Mouse (Mus musculus): ENCODE results near the gene Bfsp2.
"Not testable (repeated sequence)": the region's sequence is repeated elsewhere in the genome, so short reads cannot be mapped to it uniquely, and the experiment has no call there.

The Bfsp2 gene

GRCm38 (mm10) chr9:103430431-103431220 lies 49.6 kb downstream of the Bfsp2 start:
- DNase-seq (ENCODE audit: low spot score in 2 of 2) = no peak

DNA sequence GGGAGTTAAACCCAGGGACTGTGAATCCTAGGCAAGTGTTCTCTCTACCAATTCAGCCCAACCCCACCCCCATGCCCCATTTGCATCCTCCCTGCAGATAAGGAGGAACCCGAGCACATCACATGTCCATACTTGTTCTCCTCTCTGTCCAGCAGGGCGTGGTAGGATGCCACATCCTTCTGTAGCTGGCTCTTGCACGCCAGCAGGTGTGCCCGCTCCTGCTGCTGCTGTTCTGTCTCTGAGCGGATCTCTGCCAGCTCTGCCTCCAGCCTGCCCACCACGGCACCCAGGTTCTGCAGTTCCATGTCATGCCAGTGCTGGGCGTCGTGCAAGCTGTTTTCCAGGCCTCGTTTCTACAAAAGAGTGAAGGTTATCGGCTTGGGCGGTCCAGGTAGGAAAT lies 53.8 kb downstream of the Bfsp2 start:
- no peak for DNase-seq (ENCODE audit: low spot score in 2 of 2)

DNA sequence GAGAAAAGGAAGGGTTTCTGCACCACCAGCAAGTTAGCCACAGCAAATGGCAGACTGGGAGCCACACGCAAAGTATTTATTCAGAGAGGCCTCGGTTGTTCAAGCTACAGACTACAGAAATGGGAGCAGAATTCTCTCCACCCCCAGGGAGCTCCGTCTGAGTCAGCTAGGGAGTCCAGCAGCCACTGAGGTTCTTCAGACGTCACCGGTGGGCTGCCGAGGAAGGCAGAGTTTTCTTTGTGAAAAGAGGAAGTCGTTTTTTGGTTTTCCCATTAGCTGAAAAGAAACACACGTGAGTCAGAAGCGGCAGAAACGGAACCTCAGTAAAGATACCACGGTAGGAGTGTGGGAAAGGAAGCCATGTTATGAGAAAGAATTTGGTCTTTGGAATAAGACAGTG lies 55.4 kb downstream of the Bfsp2 start:
- no peak for DNase-seq (ENCODE audit: low spot score in 2 of 2)

DNA sequence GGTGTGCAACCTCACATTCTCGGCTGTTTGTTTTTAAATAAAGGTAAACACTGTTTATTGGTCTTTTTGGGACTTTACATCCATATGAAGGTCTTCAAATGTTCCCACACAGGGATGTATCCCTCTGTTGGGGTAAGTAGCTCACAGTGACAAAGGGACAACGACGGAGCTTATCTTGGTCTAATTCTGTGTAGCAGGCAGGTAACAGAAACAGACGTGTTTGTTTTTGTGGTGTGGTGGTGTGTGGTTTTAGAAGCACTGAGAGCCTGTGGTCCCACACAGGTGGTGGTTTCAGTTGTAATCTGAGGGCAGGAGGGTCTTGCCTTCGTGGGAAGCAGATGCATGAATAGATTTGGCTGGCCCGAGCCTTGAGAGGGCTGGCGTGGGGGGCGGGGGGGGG lies 56.3 kb downstream of the Bfsp2 start:
- no peak for DNase-seq (ENCODE audit: low spot score in 2 of 2)

DNA sequence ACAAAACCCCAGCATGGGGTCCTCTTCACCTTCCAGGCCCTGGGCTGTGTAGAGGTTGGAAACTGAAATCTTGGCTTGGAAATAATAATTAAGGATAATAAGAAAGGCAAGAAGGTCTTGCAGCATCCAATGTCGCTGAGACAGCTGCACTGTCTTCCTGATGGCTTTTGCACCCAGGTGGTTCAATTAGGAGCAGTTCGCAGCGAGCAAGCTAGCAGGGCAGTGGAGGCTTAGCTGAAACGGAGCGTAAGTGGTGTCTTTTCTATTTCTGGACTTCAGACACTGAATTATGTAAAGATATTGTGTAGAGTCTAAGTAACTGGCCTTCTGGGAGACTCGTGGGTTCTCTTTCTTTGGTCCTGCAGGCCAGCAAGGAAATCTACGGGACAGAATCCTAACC lies 56.8 kb downstream of the Bfsp2 start:
- DNase-seq (ENCODE audit: low spot score in 2 of 2) = no peak

DNA sequence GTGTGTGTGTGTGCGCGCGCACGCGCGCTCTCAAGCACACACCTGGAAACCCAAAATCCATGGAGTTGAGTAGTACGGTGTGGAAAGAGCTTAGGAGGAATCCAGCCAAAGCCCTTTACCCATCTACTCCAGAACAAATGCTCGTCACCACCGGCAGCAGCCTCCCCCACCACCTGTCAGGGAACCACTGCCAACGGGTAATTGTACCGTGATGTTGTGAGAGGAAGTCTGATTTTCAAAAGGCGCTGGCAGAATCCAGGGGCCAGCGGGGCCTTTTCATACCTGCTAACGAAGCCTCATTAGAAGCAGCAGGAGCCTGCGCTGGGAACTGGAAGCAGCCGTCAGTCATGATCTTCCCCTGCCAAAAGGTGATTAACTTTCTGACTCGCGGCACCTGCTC lies 57.4 kb downstream of the Bfsp2 start:
- no peak for DNase-seq (ENCODE audit: low spot score in 2 of 2)

GRCm38 (mm10) chr9:103420844-103421243 lies 59.4 kb downstream of the Bfsp2 start:
- DNase-seq (ENCODE audit: low spot score in 2 of 2) = no peak

DNA sequence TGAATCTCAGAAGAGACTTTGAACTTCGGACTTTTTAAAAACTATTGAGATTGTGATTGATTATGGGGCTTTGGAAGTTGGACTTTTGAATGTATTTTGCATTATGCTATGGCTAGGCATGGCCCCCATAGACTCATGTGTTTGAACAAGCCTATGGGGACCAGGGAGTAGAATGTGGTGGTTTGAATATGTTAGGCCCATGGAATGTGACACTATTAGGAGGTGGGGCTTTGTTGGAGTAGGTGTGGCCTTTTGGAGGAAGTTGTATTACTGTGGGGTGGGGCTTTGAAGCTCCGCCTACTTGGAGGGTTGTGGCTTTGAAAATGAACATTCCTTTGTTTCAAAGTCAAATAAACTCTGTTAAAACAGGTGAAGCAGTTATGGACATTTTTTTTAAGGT lies 61.4 kb downstream of the Bfsp2 start:
- no peak for DNase-seq (ENCODE audit: low spot score in 2 of 2)

DNA sequence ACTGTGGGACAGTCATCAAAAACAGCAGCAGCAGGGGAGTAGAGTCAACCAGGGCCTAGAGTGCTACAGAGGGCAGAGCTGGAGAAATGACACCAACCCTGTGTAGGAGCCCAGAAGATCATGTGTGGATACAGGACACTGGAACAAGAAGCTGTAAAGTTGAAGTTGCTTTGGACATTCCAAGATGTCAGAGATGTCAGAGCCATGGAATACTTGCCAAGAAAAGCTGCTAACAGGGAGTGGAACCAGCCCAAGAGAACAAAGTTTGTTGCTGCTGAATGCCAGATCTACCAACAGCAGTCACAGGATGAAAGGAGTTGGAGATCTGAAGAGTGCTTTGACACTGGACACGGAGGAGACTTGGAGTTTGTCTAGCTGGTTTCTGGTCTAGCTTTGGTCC lies 62.0 kb downstream of the Bfsp2 start:
- DNase-seq (ENCODE audit: low spot score in 2 of 2) = not testable (repeated sequence)

DNA sequence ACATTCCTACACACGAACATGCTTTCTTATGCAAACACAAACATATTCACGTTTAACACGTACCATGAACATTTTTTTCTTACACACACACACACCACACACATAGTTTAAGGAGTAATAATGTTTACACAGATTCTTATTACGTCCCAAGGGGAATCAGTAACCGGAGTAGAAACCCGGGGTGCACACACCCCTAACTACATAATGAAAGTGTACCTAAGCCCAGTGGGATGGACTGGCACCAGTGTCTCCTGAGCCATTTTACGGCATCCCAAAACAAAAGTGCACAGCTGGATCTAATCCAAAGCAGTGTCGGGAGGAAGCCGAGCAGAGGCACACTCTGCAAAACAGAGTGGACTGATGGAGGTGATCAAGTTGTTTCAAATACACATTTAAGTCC lies 66.8 kb downstream of the Bfsp2 start:
- no peak for DNase-seq (ENCODE audit: low spot score in 2 of 2)

DNA sequence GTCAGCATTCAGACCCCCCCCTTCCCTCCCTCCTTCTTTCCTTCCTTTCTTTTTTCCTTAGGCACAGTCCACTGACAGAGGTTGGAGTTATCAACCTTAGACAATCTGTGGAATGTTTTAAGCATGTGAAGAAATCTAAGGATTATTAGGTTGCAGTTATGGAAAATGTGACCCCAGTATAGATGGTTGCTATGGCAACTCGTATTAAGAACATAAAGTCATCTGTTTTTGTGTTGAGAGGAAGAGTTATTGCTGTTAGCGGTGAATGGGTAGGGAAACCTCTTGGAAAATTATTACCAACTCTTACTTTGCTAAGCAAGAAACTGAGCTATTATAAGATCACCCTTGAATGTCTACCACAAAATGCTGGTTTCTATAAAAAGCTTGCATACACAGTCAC lies 71.1 kb downstream of the Bfsp2 start:
- no peak for DNase-seq (ENCODE audit: low spot score in 2 of 2)

DNA sequence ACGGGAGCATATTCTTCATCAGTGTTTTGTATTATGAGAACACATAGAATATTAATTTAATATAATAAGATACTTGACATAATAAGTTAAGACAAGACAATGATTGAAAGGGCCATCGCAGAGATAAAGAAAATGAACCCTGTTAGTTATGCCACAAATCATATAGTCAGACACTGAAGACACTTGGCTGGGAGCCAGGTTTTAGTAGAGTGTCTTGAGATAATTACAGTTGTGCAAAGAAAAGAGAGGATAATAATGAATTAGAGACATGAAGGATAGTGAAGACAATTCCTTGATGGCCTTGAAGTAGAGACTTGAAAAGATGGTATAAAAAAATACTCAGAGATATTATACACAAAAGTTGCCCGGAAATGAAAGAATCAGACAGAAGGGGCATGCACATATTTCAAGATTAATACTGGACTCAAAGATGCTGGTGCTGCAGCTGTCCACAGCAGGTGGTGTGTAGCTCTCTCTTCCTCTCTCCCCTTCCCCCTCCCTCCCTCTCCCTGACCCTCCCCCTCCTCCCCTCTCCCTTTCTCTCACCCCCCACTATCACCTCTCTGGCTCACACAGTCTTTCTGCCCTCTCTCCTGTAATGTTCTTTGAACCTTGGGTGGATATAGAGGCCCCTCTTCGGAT lies 72.0 kb downstream of the Bfsp2 start:
- no peak for DNase-seq (ENCODE audit: low spot score in 2 of 2)

DNA sequence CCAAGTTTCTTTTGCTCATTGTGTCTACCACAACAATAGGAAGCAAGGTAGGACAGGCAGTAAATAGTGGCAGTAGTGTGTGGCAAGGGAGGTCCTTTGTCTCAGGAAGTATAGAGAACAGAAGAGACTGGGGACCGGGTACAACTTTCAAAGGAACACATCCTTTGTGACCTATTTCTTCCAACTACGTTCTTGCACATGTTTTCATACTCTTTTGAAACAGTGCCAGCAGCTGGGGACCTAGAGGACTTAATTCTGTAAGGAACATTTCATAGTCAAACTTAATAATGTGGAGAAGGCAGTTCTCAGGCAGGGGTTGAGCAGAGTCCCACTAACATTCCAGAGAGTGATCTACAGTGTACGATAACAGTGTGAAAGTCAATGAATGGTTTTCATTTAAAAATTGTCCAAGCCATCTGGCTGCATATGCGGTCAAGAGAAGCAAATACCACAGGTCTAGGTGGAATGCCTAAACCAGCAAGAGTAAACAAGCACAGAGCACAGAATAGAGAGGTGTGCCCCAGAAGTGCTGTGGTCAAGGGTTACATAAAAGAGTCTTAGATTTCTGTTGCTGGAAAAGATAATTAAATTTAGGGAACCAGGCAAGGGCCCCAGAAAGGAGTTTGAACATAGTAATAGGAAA lies 76.8 kb downstream of the Bfsp2 start:
- no peak for DNase-seq (ENCODE audit: low spot score in 2 of 2)

DNA sequence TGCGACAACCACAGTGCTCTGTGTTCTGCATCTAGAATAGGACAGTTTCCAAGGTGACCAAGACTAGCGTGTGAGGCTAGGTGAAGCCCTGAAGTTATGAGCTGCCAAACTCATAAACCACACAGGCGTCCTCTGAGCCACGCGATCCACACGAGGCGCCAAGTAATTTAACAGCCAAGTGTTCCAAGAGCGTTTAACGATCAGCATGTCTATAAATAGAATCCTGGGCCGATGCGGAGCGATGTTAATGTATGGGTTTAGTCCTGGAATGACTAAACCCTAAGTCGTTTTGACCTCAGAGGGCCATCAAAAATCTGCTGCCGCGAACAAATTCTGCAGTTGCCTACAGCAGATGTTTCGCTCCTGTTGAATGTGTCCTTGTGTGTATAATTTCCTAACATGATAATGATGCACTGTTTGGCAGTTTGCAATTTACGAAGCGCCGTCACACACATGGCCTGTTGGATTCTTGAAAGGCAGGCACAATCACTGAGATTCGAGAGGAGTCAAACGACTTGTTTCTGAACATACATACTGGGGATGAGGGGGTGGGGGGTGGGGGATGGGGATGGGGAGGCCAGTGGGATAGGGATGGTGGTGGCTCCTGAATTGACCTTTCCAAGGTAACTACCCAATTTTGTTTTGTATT lies 81.6 kb downstream of the Bfsp2 start:
- peak; percentile 16 to 41 for DNase-seq (ENCODE audit: low spot score in 2 of 2)

GRCm38 (mm10) chr9:103393256-103393655 lies 87.0 kb downstream of the Bfsp2 start:
- DNase-seq (ENCODE audit: low spot score in 2 of 2) = no peak

GRCm38 (mm10) chr9:103391796-103392372 lies 88.3 kb downstream of the Bfsp2 start:
- no peak for DNase-seq (ENCODE audit: low spot score in 2 of 2)

GRCm38 (mm10) chr9:103389261-103389660 lies 91.0 kb downstream of the Bfsp2 start:
- no peak for DNase-seq (ENCODE audit: low spot score in 2 of 2)

- DNase-seq (ENCODE audit: low spot score in 2 of 2) = no peak
These were observed 93.1 kb downstream of the Bfsp2 start for GRCm38 (mm10) chr9:103387011-103387653.

DNA sequence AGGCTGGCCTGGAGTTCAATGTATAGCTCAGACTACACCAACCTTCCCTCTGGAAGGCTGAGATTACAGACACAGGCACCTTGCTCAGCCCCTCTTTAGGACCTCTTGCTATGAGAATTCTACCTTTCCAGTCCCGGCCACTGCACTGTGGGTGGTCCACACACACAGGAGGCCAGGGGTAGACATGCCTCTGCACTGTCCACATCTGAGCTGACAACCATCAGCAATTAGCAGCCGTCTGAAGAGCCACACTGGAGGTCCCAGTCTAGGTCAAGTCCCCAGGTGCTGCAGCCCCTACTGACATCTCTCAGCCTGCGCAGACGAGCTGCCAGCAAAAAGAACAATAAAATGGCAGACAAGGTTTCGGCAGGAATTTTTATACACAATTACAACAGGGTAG lies 93.6 kb downstream of the Bfsp2 start:
- DNase-seq (ENCODE audit: low spot score in 2 of 2) = no peak

DNA sequence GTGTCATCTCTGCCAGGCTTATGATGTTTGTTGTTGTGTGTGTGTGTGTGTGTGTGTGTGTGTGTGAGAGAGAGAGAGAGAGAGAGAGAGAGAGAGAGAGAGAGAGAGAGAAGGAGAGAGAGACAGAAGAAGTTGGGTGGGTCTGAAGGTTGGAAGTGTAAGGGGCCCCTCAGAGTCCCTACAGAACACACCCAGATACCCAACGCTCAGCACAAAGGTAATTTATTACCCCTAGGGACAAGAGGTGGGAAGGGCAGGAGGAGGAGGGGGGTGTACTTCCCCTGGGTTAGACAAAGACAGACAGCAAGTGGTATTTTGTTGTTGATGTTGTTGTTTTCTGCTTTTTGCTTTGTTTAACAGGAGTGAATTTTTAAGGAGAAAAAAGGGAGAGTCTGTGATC lies 94.6 kb downstream of the Bfsp2 start:
- no peak for DNase-seq (ENCODE audit: low spot score in 2 of 2)

DNA sequence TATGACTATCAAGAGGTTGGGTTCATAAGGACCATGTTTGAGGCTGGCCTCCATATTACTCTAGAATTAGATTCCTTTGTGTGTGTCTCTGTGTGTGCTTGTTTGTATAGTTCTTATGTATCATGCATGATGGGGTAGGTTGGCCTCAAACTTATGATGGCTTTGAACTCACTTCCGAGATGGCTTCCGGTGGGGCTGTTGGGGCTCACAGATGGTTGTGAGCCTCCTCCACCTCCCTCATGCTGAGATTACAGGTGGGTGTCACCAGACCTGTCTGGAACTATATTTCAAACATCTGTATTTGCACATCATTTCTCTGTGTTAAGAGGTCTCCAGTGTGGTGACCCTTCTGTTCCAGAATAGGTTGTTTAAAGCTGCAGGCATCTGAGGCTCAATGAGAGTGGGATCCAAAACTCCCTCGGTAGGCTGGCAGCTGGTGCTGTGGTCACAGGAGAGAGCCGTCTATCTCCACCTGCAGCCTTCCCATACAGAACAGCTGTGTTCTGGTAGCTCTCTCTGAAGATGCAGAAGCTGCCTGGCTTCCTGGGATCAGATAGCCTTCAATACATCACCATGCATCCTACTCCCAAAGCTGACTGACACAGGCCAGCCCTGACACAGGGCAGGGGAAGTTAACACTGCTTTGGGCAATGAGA lies 96.0 kb downstream of the Bfsp2 start:
- DNase-seq (ENCODE audit: low spot score in 2 of 2) = no peak

Measured in right cerebral cortex, adult 2 months (tissue).